Mouse (Mus musculus) Muller cell, postnatal 12 days (primary cell): Measurements from ENCODE around the gene Afp.
A peak's percentile ranks its signal among the peaks of the same experiment; 100 is the strongest.

ENCODE experiments used
- DNase-seq: peaks from one replicate; pipeline ENCODE4 v3.0.0-alpha.2; 2015; ENCODE audit errors: inconsistent ontology term

Afp gene

GRCm38 (mm10) chr5:90490518-90490917 is at the start of gene Afp:
TSS of gene Afp (plus strand) at chr5:90490737.
- no peak for DNase-seq

GRCm38 (mm10) chr5:90447577-90447976 is 43.0 kb upstream of the Afp start:
- no peak for DNase-seq

GRCm38 (mm10) chr5:90449961-90450360 is 40.6 kb upstream of the Afp start:
- no peak for DNase-seq

- DNase-seq = no peak
Observed at GRCm38 (mm10) chr5:90452711-90453110, 37.8 kb upstream of the Afp start.

DNA sequence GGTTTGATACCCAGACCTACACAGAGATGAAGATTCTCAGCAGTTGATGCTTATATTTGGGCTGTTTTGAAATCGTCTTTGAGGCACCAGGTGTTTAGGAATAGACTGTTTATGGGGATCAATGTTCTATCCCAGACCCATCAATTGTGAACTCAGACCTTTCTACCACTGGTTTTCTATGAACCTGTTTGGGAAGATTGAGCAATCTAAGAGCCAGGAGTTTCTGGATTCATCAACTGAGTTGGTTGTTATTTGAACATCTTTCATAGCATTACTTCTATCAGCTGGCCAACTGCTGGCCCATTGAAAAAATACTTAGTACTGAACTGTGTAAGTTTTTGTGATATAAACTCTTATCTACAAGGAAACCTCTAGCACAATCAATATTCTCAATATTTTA is 33.3 kb upstream of the Afp start:
- no peak for DNase-seq

DNA sequence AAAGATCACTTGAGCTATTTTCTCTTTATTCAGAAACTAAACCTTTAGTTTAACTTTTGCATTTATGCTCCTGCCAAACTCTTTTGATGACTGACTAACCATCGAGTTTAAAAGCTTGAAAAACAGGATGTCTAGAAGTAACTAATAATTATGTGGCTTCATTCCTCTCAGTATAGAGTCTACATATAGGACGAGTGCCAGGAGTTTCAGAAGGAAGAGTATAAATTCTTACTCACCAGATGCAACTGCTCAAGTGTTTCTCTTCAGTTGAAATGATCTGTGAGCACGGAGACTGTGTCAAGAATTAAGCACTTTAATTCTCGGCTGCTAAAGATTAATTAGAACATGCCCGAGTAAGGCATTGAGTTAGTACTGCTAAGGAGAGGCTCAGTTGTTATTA is 31.8 kb upstream of the Afp start:
- no peak for DNase-seq

GRCm38 (mm10) chr5:90460619-90461018 is 29.9 kb upstream of the Afp start, which contains the start of gene Alb:
TSS of gene Alb (plus strand) at chr5:90460897.
- DNase-seq = no peak

GRCm38 (mm10) chr5:90466806-90467205 is 23.7 kb upstream of the Afp start:
- no peak for DNase-seq

DNA sequence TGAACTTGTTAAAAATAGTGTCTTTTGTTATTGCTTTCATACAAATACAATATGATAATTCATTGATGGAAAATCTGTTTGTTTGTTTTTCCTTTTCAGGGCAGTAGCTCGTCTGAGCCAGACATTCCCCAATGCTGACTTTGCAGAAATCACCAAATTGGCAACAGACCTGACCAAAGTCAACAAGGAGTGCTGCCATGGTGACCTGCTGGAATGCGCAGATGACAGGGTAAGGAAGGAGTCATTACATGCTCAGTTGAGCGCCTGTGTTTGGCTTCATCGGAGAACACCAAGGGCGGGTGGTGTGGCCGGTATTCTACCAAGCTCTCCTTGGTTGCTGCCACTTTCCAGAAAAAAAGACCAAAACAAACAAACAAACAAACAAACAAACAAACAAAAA is 23.3 kb upstream of the Afp start:
- DNase-seq = peak; percentile 73

GRCm38 (mm10) chr5:90470836-90471235 is 19.7 kb upstream of the Afp start:
- DNase-seq = no peak

DNA sequence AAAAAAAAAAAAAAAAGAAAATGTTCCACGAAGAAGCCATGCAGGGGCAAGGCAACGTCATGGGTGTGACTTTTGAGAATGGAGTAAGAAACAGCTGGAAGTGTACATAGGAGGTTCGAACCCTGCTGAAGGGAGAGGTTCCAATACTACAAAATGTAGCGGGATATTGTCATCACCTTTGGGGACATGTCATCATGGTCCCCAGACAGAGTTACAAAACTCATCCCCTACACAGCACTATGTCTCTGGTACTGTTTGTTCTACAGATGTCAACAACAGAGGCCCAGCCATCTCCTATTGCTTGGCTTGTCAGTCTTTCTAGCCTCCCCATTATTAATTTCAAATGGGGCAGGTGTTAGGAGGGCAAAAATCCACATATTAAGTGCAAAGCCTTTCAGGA is 16.6 kb upstream of the Afp start:
- DNase-seq = no peak

DNA sequence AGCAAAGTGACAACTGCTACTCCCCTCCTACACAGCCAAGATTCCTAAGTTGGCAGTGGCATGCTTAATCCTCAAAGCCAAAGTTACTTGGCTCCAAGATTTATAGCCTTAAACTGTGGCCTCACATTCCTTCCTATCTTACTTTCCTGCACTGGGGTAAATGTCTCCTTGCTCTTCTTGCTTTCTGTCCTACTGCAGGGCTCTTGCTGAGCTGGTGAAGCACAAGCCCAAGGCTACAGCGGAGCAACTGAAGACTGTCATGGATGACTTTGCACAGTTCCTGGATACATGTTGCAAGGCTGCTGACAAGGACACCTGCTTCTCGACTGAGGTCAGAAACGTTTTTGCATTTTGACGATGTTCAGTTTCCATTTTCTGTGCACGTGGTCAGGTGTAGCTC is 16.2 kb upstream of the Afp start:
- no peak for DNase-seq

GRCm38 (mm10) chr5:90476741-90477140 is 13.8 kb upstream of the Afp start:
- DNase-seq = no peak

- no peak for DNase-seq
Observed at GRCm38 (mm10) chr5:90477308-90478140, 13.0 kb upstream of the Afp start.

- no peak for DNase-seq
Observed at GRCm38 (mm10) chr5:90478886-90479285, 11.7 kb upstream of the Afp start.

DNA sequence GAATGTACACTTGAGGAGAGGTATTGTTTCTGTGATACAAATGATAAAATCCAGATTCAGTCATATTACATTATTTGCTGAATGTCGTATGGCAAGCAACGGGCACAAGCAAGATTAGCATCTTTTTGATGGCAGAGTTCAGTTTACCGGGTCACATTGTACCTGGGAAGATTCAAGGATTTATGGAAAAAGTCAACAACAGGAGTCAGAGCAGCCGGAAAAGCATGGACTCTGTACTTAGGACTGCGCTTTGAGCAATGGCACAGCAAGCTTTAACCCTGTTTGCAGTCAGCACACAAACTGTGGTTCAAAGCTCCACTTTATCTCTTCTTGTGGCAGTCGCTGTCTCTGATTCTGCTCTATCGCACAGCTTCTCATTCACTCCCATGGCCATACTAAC is 4.9 kb upstream of the Afp start:
- DNase-seq = no peak

DNA sequence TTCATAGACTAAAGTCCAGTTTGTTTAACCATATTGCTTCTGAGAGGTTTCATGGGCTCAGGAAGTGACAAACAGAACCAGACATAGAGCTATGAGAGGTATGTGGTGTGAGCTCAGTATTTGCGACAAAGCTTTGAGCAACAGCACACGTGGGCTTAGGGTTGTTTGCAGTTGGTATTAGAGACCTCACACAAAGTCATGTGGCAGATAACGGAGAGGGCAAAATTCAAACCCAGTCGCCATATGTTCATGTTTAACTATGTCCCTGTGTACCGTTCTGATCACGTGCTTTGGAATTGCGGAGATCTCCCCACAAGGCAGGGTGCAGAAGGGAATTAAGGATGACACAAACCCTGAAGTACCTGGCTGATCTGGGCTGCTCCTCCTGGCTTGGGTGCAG is 2.2 kb upstream of the Afp start:
- no peak for DNase-seq

DNA sequence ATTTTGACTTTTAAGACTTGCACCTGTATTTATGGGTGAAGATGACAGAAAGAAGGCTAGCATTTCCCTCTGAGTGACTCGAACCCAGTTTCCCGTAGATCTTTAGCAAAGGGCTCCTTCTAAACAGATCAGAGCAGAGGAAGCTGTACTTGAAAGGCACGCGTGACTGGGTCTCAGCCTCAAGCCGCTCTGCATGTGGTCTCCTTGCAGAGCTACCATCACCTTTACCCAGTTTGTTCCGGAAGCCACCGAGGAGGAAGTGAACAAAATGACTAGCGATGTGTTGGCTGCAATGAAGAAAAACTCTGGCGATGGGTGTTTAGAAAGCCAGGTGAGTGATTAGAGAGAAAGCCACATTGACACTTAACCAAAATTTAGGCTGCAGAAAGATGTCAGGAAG is 1.9 kb downstream of the Afp start:
- DNase-seq = no peak

GRCm38 (mm10) chr5:90494308-90494707 is 3.8 kb downstream of the Afp start:
- DNase-seq = no peak

DNA sequence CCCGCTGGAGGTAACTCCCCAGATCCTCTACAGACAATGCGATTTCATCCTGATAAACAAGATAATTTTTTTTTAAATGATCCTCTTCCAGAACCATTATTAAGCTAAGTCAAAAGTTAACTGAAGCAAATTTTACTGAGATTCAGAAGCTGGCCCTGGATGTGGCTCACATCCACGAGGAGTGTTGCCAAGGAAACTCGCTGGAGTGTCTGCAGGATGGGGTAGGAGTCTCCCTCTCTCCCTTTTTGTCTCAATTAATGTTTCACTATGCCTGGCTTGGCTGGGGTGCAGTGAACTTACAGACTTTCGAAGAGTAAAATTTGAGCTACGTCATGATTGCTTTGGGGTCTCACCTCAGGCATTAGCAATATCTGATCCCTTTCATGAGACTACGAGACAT is 9.0 kb downstream of the Afp start:
- no peak for DNase-seq

DNA sequence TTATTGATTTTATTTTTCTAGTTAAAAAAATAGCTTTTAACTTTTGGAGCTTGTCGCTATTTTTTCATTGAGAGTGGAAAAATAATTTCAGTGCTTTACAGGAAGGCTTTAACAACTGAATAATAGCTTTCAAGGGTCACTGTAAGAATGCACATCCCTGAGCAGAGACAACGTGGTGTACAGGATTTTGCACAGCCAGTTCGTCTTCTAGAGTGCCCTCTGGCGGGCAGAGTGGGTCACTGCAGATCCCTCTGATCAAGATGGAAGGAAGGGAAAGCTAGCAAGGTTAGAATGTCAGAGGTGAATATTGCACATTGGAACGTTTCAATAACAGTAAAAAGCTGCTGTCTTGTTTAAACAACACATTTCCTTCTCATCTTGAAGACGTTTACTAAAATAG is 10.2 kb downstream of the Afp start:
- peak; percentile 47 for DNase-seq

DNA sequence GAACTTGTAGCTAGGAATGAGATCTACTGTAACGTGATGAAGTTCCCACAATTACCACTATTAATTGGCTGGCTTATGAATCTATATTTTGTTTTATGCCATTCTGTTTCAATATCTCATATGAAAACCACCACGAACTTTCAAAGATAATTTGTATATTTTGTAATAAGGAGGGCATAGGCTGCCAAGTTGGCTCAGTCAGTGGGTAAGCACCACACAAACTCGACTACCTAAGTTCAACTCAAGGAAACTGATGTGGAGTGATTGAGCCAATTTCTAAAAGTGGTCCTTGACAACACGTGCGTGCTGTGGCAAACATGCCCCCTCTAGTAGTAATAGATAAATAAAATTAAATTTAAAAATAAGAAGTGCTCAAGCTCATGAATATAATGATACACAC is 11.2 kb downstream of the Afp start:
- no peak for DNase-seq

GRCm38 (mm10) chr5:90504742-90505141 is 14.2 kb downstream of the Afp start:
- no peak for DNase-seq

DNA sequence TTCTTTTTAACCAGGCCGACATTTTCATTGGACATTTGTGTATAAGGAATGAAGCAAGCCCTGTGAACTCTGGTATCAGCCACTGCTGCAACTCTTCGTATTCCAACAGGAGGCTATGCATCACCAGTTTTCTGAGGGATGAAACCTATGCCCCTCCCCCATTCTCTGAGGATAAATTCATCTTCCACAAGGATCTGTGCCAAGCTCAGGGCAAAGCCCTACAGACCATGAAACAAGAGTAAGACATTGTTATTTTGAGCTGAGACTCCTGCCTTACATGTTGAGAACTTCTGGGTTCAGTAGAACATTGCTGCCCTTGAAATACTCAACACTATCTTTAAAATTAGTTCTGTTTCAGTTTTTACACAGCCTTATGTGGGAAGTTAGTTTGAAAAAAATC is 16.0 kb downstream of the Afp start:
- no peak for DNase-seq
